Mouse (Mus musculus) retina, embryonic 14.5 days (tissue): ENCODE results near the gene Gm3298.
"Not testable (repeated sequence)": the region's sequence is repeated elsewhere in the genome, so short reads cannot be mapped to it uniquely, and the experiment has no call there.

ENCODE experiments used
- DNase-seq: peaks from one replicate; pipeline ENCODE4 v3.0.0-alpha.2; 2015; ENCODE audit warnings: low spot score

Gm3298 gene

GRCm38 (mm10) chr14:5015591-5015990 lies at the start of gene Gm3298:
TSS of gene Gm3298 (plus strand) at chr14:5015891.
- not testable (repeated sequence) for DNase-seq

- DNase-seq = not testable (repeated sequence)
These were observed 32.1 kb upstream of the Gm3298 start, which contains the start of gene Gm8297 for GRCm38 (mm10) chr14:4983635-4984034. TSS of gene Gm8297 (plus strand) at chr14:4983935.

- not testable (repeated sequence) for DNase-seq
These were observed 34.6 kb downstream of the Gm3298 start, which contains the start of gene 4930555G01Rik for GRCm38 (mm10) chr14:5050329-5050728. TSS of gene 4930555G01Rik (plus strand) at chr14:5050629.
